Mouse (Mus musculus) neutrophil, adult 5-6 weeks (primary cell): ENCODE data around the gene Susd1. TPM values are rescaled to one million over a fixed set of nuclear protein-coding genes. Genes with fewer than 3 reads are reported as not detected.

Experiments
- ATAC-seq: fragments of 151-379, 151-347 bp; 2 replicates; pipeline ENCODE4 v1.8.0; 2017; ENCODE audit warnings: mild to moderate bottlenecking, moderate TSS enrichment; ENCODE audit not compliant: insufficient number of reproducible peaks, poor library complexity, low FRiP score, severe bottlenecking; ENCODE audit errors: extremely low read depth
- total RNA-seq: library from RNA; stranded (forward); fragments of 200-1000 nt; gene quantifications from 2 replicates; pipeline ENCODE4 v1.2.3, GENCODE M21; 2017

Gene Susd1
- total RNA-seq, 1 experiment from 2014 or later, result 111 TPM

GRCm38 (mm10) chr4:59387387-59388210 is 50.8 kb downstream of the Susd1 start:
- ATAC-seq, result no peak

GRCm38 (mm10) chr4:59385254-59385895 is 53.1 kb downstream of the Susd1 start:
- no peak for ATAC-seq

GRCm38 (mm10) chr4:59383791-59384190 is 54.6 kb downstream of the Susd1 start:
- ATAC-seq, result no peak

- no peak for ATAC-seq
These were observed 56.3 kb downstream of the Susd1 start for GRCm38 (mm10) chr4:59382131-59382530.

GRCm38 (mm10) chr4:59381007-59381743 is 57.3 kb downstream of the Susd1 start:
- ATAC-seq, result no peak

GRCm38 (mm10) chr4:59380478-59380877 is 58.0 kb downstream of the Susd1 start:
- no peak for ATAC-seq

- no peak for ATAC-seq
These were observed 58.6 kb downstream of the Susd1 start for GRCm38 (mm10) chr4:59379876-59380275.

- ATAC-seq, result no peak
These were observed 59.8 kb downstream of the Susd1 start for GRCm38 (mm10) chr4:59378631-59379030.

GRCm38 (mm10) chr4:59374271-59374938 is 64.0 kb downstream of the Susd1 start:
- no peak for ATAC-seq

- no peak for ATAC-seq
These were observed 65.8 kb downstream of the Susd1 start for GRCm38 (mm10) chr4:59372546-59373157.

- ATAC-seq, result no peak
These were observed 66.5 kb downstream of the Susd1 start for GRCm38 (mm10) chr4:59371910-59372309.

- no peak for ATAC-seq
These were observed 68.5 kb downstream of the Susd1 start for GRCm38 (mm10) chr4:59369941-59370340.

GRCm38 (mm10) chr4:59368118-59368517 is 70.3 kb downstream of the Susd1 start:
- no peak for ATAC-seq

GRCm38 (mm10) chr4:59366206-59366605 is 72.2 kb downstream of the Susd1 start:
- ATAC-seq, result peak; percentile 31; the same call in 1 of the 2 replicates

- no peak for ATAC-seq
These were observed 72.9 kb downstream of the Susd1 start for GRCm38 (mm10) chr4:59365571-59365970.

GRCm38 (mm10) chr4:59364229-59365173 is 73.9 kb downstream of the Susd1 start:
- ATAC-seq, result no peak

GRCm38 (mm10) chr4:59363041-59363440 is 75.4 kb downstream of the Susd1 start:
- ATAC-seq, result no peak

GRCm38 (mm10) chr4:59360704-59361103 is 77.7 kb downstream of the Susd1 start:
- ATAC-seq, result peak; percentile 88
